26 mouse cellular contexts compared by ENCODE assay signal in genomic region chr19:16249025-16249424, GRCm38 (mm10).
"Had no signal": no experiment of that assay in that cellular context is flagged by ENCODE, and none has a peak within 500 bp of the region (broad histone marks: within the 10 kb centered on the region; RNA-seq: fewer than 3 reads in every experiment).

No protein-coding gene starts in this region.

- ATAC-seq: forebrain, postnatal 0 days; hindbrain, postnatal 0 days; intestine, embryonic 15.5 days had no signal

- H3K4me2 ChIP-seq: heart, embryonic 12.5 days; heart, embryonic 15.5 days; hindbrain, embryonic 13.5 days; hindbrain, embryonic 15.5 days; intestine, embryonic 15.5 days; kidney, embryonic 15.5 days; limb, embryonic 12.5 days; liver, embryonic 11.5 days; liver, embryonic 13.5 days; liver, embryonic 15.5 days had no signal

- H3K4me1 ChIP-seq: intestine, embryonic 15.5 days had no signal

- H3K4me3 ChIP-seq: heart, embryonic 12.5 days; heart, embryonic 15.5 days; hindbrain, embryonic 13.5 days; hindbrain, embryonic 15.5 days; intestine, embryonic 15.5 days; kidney, embryonic 15.5 days; left cerebral cortex, adult 2 months; limb, embryonic 10.5 days; limb, embryonic 12.5 days; liver, embryonic 13.5 days; liver, embryonic 15.5 days had no signal

- H3K36me3 ChIP-seq: heart, embryonic 12.5 days; heart, embryonic 15.5 days; hindbrain, embryonic 13.5 days; hindbrain, embryonic 15.5 days; intestine, embryonic 15.5 days; kidney, embryonic 15.5 days; limb, embryonic 10.5 days; limb, embryonic 12.5 days; liver, embryonic 13.5 days; liver, embryonic 15.5 days had no signal

- H3K9me3 ChIP-seq: heart, embryonic 12.5 days; heart, embryonic 15.5 days; hindbrain, embryonic 13.5 days; hindbrain, embryonic 15.5 days; intestine, embryonic 15.5 days; kidney, embryonic 15.5 days; limb, embryonic 10.5 days; limb, embryonic 12.5 days; liver, embryonic 13.5 days; liver, embryonic 15.5 days had no signal

- H3K9ac ChIP-seq: forebrain, postnatal 0 days; heart, embryonic 12.5 days; heart, embryonic 15.5 days; hindbrain, embryonic 13.5 days; hindbrain, embryonic 15.5 days; intestine, embryonic 15.5 days; kidney, embryonic 15.5 days; limb, embryonic 12.5 days; liver, embryonic 13.5 days; liver, embryonic 15.5 days had no signal

- H3K27me3 ChIP-seq: heart, embryonic 12.5 days; heart, embryonic 15.5 days; hindbrain, embryonic 13.5 days; hindbrain, embryonic 15.5 days; intestine, embryonic 15.5 days; kidney, embryonic 15.5 days; limb, embryonic 12.5 days; liver, embryonic 13.5 days; liver, embryonic 15.5 days had no signal

- H3K27ac ChIP-seq: heart, embryonic 15.5 days; hindbrain, embryonic 13.5 days; hindbrain, embryonic 15.5 days; hindbrain, postnatal 0 days; intestine, embryonic 15.5 days; kidney, embryonic 15.5 days; kidney, postnatal 0 days; left cerebral cortex, adult 2 months; limb, embryonic 10.5 days; limb, embryonic 12.5 days; liver, embryonic 13.5 days; liver, embryonic 15.5 days had no signal

- DNase-seq: forebrain, postnatal 0 days; gastrocnemius, postnatal 14 days; gastrocnemius, postnatal 36 days; heart, adult 18-20 months; heart, postnatal 36 days; kidney, adult 11 months; kidney, adult 2 months; kidney, adult 9 months; kidney, postnatal 14 days; kidney, postnatal 36 days; layer of hippocampus, adult 9-11 months; liver; liver, embryonic 13.5 days had no signal
